Mouse (Mus musculus): ENCODE measurements at regions not wholly inside any gene's neighbourhood (a gene's known extent, or its start where the extent isn't known, plus 50 kb on each side); places are given as distances from the start of the nearest gene placed in this dataset.

DNA sequence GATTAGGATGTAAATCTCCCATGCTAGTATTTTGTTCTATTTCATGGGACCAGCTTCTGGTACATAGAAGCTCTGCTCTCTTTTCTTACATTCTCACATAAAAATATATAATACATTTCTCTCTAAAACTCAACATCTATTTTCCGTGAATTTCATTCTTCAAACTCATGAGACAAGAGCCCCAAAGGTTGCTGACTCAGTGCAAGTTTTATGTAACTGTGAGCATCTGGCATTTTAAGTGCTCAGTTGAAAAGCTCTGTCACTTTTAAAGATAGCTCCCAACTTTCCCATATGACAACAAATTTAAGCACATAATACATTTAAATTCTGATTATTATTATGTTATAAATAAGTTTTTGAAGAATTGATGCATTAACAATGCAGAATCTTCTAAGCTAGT is 268.5 kb downstream of the AW209491 start:
- no peak for ATAC-seq (ENCODE audit: insufficient number of reproducible peaks, low FRiP score, low TSS enrichment)

DNA sequence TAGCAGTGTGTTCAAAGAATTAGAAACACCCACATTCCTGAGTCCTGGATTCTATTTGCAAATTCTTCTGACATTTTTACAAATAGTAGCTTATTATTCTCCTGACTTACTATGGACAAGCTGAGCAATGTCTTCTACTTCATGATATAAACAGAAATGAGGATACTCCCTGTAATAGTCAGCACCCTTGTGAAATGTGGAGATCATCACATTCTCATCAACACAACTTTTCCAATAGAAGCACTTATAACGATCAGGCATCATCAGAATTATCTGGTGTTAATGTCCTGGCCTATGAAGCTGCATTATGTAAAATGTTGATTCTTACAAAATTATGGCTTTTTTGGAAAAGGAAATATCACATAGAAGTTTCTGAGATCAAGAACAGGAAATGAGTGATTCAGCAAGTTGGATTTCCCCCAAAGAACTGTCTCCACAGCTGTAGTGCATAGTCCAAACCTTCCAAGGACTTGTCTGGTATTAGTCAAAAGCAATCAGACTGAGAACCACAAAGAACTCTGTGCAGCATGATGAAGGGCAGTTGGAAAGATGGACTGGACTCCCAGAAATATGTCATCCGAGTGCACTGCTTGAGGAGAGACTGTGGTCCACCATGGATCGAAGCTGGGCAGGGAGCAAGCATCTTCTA is 300.3 kb downstream of the AW209491 start:
- no peak for ATAC-seq (ENCODE audit: insufficient number of reproducible peaks, low FRiP score, low TSS enrichment)

DNA sequence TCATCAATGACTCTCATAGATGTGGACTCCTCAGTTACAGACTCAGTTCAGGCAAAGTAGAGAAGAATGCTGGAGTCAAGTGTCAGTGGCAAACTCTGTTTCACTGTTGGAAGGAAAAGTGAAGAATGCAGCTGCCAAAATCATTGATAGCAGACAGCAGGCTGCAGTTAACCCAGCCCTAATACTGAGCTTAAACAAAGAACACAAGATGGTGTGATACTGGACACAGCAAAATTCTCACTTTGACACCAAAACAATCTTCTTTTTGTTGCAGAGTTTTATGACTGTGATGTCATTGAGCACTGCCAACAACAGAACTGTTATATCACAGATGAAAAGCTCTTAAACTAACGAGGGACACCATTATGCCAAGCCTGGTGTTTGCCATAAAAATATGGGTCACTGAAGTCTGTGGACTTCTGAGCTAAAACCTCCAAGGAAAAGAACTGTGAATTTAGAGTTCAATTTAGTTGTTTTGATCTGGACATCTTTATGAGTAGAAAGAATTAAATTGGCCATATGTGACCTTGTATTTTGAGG is 336.3 kb downstream of the AW209491 start:
- ATAC-seq (ENCODE audit: insufficient number of reproducible peaks, low FRiP score, low TSS enrichment), result no peak

DNA sequence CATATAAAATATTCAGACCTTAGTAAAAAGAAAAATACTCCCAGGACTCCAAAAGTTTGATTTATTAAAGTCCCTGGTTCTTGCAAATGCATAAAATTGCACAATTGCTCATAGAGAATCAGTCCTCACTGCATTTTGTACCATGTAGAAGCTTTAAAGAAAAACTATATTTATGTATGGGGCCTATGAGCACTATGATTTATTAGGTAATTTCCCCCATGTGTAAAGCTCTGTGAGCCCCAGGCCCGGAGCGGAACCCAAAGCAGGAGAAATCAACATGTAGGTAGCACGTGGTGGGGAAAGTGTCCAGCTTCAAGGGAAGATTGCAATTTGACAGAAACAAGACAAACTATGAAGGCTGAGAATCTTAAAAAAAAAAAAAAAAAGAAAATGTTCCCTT is 372.7 kb downstream of the AW209491 start:
- ATAC-seq (ENCODE audit: insufficient number of reproducible peaks, low FRiP score, low TSS enrichment), result no peak

DNA sequence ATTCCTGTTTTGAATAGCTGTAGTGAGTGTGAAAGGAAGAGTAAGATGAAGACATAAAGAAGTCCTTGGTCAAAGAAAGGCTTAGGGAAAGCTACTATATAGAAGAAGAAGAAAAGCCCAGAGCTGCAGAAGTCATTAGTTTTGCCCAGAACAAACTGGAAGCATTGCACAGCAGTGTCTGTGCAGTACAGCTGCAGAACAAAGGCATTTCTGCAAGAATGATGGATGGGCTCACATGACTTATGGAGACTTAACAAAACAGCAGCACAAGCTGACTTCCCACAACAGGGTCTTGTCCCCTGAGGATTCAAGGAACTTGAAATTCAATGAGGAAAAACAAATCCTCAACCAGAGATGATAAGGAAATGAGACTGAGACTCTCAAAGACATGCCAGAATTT is 381.7 kb downstream of the AW209491 start:
- ATAC-seq (ENCODE audit: insufficient number of reproducible peaks, low FRiP score, low TSS enrichment), result no peak

DNA sequence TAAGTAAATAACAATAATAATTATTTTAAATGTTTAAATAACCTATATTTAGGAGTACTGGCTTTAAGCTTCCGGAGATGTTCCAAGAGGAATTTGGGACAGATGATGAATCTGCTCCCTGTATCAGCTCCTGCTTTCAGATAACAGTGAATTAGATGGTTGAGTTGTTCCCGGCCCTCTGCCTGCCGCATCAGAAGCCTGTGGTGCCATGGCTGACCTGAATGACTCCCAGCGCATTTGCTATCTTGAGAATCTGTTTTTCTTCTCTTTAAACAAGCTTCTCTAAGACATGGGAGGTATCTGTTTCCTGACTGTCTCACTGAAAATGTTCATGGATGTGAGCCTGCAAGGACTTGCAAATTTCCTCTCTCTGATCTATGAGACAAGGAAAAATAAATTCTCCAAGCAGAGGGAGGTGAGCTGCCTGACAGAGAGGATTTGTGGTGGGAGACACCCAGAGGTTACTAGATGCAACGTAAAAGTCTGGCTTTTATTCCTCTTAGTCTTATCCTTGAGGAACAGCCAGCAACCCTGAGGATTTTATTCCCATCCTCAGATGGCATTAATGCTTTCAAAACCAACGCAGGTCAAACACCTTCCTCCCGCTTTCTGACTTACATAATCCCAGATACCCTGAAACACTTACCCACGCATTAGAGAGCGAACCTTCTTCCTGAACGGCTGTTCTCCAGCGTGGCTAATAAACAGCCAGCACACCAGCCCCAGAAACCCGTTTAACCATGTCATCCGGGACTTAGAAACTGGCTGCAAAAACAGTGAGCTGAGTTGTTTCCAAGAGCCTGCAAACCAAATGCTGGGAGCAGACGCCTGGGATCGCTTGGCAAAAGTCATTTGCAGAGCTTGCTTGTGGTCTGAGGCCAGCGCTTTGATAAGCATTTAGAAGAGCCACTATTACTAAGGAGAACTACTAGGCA is 389.1 kb downstream of the AW209491 start:
- ATAC-seq (ENCODE audit: insufficient number of reproducible peaks, low FRiP score, low TSS enrichment), result no peak

DNA sequence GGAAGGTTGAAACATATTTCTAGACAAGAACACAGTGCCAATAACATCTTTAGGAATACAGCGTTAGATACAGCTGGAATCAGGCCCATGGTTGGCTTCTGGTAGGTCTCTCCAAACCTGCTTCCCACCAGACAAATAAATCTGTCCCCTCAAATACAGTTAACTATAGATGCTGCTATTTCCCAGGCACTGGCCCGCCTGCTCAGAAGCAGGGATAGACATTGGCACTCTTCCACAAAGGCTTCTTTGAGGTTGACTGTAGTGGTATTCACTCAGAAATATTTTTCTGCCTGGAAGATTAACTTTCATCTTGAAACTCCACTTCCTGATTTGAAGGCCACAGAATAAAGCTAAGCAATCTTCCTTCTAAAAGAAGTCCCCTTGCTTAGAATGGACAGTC is 396.6 kb downstream of the AW209491 start:
- ATAC-seq (ENCODE audit: insufficient number of reproducible peaks, low FRiP score, low TSS enrichment), result no peak

DNA sequence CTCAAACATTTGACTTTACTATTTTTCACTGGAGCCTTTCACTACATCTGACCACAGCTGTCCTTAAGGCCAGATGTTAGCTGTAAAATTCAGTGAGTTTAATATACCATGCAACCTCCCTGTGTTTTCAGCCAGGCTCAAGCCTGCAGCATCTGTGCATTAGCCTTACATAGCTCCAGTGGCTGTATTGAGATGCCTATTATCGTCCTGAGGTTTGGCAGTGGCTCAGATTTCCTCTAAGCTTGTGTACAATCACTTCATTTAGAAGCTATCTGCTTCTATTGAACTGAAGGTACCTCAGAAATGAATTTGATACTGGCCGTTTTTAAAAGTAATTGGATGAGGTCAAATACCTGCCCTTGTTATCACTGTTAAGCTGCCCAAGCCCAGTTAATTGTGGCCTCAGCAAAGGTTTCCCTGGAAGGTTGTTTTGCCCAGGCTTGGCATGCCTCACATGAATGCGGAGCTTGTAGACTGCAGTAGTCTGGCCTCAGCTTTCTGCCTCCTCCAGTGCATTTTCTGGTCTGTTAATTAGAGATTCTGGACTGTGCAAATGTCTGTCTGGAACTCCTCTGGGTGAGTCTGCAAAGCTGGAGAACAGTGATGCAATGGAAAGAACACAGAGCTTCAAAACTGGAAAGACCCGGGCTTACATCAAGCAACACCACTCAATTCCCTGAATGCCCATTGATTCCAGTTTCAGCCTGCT is 410.2 kb upstream of the Gli3 start:
- ATAC-seq (ENCODE audit: insufficient number of reproducible peaks, low FRiP score, low TSS enrichment), result no peak

DNA sequence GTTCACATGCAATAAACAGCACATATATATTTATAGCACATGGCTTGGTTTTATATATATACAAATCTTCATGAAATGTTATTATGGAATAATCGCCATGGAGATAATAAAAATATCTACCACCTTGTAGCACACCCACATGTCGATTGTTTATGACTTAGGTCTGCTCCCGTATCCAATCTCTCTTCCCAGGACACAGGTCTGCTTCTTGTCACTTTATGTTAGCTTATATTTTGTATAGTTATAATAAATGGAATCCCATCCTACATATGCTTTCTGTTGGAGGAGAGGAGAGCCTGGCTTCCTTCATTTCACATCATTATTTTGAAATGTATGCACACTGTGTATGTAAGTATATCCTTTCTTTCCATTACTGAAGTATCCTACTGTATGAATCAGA is 408.3 kb upstream of the Gli3 start:
- ATAC-seq (ENCODE audit: insufficient number of reproducible peaks, low FRiP score, low TSS enrichment), result no peak

DNA sequence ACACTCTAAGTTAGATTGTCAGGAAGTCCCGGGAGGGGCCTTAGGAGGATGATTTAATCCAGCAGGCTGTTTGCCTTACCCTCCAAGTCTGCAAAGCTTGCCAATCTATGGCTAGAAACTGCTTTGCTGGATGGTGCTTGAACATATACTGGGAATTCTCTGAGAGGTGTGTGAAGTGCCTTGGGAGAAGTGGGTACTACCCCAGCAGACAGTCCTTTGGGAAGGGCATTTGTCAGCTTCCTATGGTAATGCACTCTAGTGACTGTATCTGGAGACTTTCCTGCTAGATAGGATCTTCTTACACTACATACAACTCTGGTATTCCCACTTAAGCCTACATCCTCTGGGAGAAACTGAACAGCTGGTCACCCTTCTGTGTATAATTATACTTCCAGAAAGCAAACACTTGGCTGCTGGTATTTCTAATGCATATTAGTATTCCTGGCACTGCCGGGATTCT is 384.4 kb upstream of the Gli3 start:
- no peak for ATAC-seq (ENCODE audit: insufficient number of reproducible peaks, low FRiP score, low TSS enrichment)

DNA sequence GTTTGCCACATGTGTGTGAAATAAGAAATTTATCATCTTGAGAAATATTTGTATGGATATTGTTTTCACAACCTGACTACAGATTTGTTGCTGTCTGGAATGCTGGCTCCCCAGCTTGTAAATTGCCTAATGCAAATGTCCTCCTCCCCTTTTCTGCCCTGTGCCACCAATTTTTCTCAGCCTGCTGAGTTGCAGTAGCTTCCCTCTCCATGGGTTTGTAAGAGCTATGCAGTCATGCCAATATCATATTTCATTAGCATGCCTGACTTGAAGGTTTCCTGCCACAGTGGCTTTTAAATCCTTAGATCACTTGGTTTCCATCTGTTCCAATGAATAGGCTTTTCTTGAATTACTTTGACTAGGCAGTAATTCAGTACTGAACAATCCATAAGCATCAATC is 383.9 kb upstream of the Gli3 start:
- ATAC-seq (ENCODE audit: insufficient number of reproducible peaks, low FRiP score, low TSS enrichment), result no peak

DNA sequence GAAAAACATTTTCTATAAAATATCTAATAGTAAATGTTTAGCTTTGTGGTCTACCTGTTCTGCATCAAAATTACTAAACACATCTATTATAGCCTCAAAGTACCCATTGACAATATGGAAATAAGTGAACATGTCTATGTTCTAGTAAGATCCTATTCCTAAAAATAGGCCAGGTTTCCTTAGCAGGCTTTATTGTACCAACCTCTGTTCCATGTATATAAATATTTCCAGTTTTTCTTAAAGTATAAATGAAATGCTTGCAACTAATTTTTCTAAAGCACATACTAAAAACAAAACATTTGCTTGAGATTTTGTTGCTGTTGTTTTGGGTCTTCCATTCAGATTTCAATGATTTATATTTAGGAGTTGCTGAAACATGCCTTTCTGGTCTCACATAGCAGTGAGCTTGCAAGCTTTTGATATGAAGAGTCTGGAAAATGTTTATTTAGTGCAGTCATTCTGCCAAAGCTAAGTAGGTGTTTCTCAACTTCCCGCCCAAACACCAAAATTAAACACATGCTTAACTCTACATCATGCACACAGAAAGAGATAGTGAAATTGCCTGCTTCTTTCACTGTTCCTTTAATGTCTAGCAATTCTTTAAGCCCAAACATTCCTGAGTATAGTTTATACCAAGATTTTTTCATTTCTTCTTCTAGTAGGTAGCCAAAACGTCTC is 380.6 kb upstream of the Gli3 start:
- ATAC-seq (ENCODE audit: insufficient number of reproducible peaks, low FRiP score, low TSS enrichment), result no peak

DNA sequence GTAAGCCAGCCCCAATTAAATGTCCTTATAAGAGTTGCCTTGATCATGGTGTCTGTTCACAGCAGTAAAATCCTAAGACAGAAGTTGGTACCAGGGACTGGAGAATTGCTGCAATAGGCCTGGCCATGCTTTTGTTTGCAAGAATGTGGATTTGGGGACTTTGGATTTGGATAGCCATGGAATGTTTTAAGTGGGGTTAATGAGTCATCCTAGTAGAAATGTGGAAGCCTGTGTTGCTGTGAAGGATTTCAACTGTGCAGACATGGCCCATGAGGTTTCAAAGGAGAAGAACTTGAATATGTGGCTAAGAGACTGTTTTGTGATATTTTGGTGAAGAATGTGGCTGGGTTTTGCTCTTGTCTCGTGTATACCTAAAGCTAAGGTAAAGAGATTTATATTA is 368.2 kb upstream of the Gli3 start:
- ATAC-seq (ENCODE audit: insufficient number of reproducible peaks, low FRiP score, low TSS enrichment), result no peak

DNA sequence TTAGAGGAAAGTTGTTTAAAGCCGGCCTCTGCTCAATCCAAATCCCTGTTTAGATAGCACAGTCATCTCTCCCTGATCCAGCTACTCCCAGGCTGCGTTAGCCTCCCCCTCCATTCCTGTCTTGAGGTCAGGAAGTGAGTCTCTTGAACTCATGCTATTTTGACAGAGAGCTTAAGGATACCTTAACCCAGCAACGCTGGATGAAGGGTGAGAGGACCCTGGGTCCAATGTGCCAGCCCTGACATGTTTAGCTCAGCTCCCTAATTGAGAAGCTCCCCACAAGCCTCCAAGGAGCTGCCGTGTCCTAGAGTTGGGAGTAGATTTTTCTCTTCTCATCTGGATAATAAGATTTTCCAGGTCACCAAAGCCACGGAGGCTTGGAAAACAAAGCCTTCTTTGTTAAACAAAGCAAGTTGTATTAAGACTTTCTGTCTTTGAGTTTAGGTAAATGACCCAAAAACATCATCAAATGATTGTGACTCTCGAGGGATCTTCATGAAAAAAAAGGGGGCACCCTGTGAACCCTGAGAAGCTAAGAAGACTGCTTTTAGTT is 355.2 kb upstream of the Gli3 start:
- no peak for ATAC-seq (ENCODE audit: insufficient number of reproducible peaks, low FRiP score, low TSS enrichment)

DNA sequence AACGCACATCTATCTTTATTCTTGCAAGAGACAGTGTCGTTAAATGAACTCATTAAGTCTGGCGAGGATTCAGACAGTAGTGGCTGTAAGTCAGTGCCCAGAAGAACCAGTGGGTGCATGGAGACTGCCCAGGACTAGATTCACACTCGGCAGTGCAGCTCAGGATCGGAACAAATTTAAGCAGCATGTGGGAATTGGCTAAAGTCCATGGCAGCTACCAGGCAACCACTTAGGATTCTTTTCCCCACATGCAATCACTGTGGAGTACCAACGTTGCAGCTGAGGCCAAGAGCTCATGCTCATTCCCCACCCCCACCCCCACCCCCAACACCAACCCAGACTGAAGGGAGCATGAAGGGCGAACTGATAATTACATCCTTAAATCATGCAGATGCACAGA is 349.7 kb upstream of the Gli3 start:
- no peak for ATAC-seq (ENCODE audit: insufficient number of reproducible peaks, low FRiP score, low TSS enrichment)

DNA sequence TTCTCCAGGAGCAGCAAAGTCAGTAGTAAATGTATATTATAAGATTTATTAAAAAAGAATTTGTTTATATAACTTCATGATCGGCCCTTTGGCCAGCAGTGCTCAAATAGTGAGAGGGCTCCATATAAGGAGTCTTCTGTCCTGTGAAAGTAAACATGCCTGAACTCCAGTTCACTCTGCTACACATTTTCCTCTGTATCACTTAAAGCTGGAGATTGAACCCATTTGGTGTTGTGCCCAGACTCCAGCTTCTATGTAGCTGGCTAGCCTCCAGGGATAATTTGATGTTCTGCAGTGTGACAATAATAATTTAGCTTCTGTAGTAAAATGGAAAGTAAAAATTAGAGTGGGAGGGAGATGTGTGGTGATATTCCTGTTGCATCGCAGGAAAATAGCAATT is 332.8 kb upstream of the Gli3 start:
- ATAC-seq (ENCODE audit: insufficient number of reproducible peaks, low FRiP score, low TSS enrichment), result no peak

DNA sequence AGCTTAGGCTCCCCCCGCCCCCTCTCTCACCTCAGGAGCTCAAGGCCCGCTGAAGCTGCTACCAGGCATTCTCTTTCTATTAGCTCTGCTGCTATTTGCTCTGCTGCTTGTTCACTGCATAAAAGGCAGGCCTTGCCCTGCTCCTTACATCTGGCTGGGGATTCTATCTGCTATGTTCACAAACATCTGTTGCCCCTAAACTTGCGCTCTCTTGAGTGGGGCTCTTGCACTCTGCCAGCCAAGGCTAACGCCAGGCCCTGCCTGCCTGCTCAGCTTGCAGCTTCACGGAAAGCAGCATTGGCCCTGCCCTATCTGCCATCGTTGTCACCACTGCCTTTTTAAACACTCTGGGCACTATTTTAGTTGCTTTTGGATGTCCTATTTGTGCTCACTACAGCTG is 316.9 kb upstream of the Gli3 start:
- ATAC-seq (ENCODE audit: insufficient number of reproducible peaks, low FRiP score, low TSS enrichment), result no peak

DNA sequence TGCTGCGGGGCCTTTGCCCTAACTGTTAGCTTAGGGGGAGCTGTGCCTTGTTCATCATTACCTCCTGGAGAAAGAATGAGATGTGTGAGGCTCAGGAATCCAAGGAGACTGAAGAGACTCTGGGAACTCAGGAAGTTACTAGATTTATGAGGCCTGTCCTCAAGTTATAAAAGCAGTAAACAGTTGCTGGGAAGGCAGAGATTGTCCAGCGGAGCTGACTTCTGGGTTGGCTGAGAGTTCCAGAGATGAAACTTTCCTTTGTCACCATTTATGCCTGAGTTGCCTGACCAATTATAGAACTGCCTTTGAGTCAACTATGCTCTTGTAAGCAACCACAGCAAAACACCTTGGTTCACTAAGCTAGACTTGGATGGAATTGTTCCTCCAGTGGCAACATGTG is 282.1 kb upstream of the Gli3 start:
- no peak for ATAC-seq (ENCODE audit: insufficient number of reproducible peaks, low FRiP score, low TSS enrichment)

DNA sequence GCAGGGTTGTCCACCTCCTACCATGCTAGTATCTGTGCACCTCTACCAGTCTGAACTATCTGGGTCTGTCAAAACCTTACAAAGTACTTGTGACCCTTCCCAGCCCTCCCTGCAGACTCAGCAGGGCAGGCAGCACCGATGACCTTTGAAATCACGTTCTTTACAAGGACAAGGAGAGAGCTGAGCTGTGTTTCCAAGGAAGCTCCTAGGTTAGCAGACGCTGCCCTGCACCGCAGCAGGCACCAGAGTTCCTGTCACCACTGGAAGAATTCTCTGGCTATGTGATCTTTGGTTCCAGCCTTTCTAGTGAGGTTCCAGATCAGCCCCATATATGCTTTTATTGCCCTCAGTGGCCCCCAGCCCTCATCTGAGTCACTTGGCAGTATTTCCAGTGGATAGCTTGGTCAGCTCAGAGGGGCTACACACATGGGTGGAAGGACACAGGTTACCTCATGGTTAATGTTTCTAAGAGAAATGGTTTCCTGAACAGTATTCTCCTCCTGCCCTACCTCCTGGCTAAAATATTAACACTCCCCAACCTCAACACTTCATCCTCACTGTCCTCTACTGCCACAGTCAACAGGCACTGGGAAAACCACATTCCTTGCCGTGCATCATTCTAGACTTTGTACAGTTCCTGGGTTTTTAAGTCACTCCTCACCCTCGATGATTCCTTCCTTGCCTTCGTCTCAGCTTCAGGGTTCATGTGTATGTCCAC is 251.2 kb upstream of the Gli3 start:
- no peak for ATAC-seq (ENCODE audit: insufficient number of reproducible peaks, low FRiP score, low TSS enrichment)
